Mouse (Mus musculus) small intestine, adult 2 months (tissue): ENCODE data around the gene Anapc1. TPM values are rescaled to one million over a fixed set of nuclear protein-coding genes. Genes with fewer than 3 reads are reported as not detected.

ENCODE experiments used
- H3K27ac ChIP-seq: fragments of 200-500 bp; 2 replicates; pipeline ENCODE4 v1.5.1; 2012; ENCODE audit warnings: low read depth, low read length, control low read depth, inconsistent platforms; ENCODE audit not compliant: insufficient read depth
- H3K27me3 ChIP-seq: fragments of 200-500 bp; 2 replicates; pipeline ENCODE4 v1.6.1; 2012; ENCODE audit warnings: mild to moderate bottlenecking, moderate library complexity, low read length, inconsistent platforms; ENCODE audit not compliant: control insufficient read depth, insufficient read depth
- H3K36me3 ChIP-seq: fragments of 200-500 bp; 2 replicates; pipeline ENCODE4 v1.6.1; 2012; ENCODE audit warnings: mild to moderate bottlenecking, low read length, control low read depth, inconsistent platforms; ENCODE audit not compliant: control insufficient read depth, insufficient read depth
- H3K4me1 ChIP-seq: fragments of 200-500 bp; 2 replicates; pipeline ENCODE4 v1.6.1; 2012; ENCODE audit warnings: low read length, inconsistent platforms, mixed read lengths; ENCODE audit not compliant: control insufficient read depth, insufficient read depth, insufficient read length
- H3K4me3 ChIP-seq: fragments of 200-500 bp; 2 replicates; pipeline ENCODE4 v1.5.1; 2012; ENCODE audit warnings: low read depth, mild to moderate bottlenecking, control low read depth, inconsistent platforms, low read length, moderate library complexity
- CTCF ChIP-seq: fragments of 200-500 bp; IDR thresholded peaks from 2 replicates; pipeline ENCODE4 v1.5.1; 2012; ENCODE audit warnings: low read depth, mild to moderate bottlenecking, control low read depth, inconsistent platforms, low read length, moderate library complexity, mixed read lengths; ENCODE audit not compliant: insufficient replicate concordance, insufficient read length; ENCODE audit errors: extremely low read depth
- POLR2A ChIP-seq: fragments of 200-500 bp; IDR thresholded peaks from 2 replicates; pipeline ENCODE4 v1.6.1; 2012; ENCODE audit warnings: low read depth, mild to moderate bottlenecking, control low read depth, inconsistent platforms, low read length, moderate library complexity
- WGBS: fragments of 180-500 bp; shearing (Covaris S2); methylation state at CpG from one replicate; pipeline ENCODE4 v1.1.7; 2018; 5-methylcytosine and 5-hydroxymethylcytosine counted together
- polyA plus RNA-seq: library from polyadenylated mRNA; depleted of rRNA; stranded (reverse); fragments of >200 nt; gene quantifications from 2 replicates; pipeline ENCODE4 v1.2.3, GENCODE M21; 2012; rRNA removed

The Anapc1 gene
- polyA plus RNA-seq: 7.8 and 19.1 TPM in 2 replicates

GRCm38 (mm10) chr2:128686921-128687557 lies at the start of gene Anapc1:
Gene Anapc1, minus strand, starts transcription at chr2:128687391.
- H3K36me3 ChIP-seq: peaks cover 12% of the 10 kb centered on the region
- under 1% methylated on average over 58 of the region's 58 CpGs for WGBS
- H3K4me3 ChIP-seq: peak within 1 kb of the TSS; percentile 94
- peak within 1 kb of the TSS; percentile 50 for H3K27ac ChIP-seq
- H3K27me3 ChIP-seq: no peaks in the 10 kb centered on the region
- TF ChIP-seq POLR2A (peak; percentile 82), CTCF (no peak)
- no peaks in the 10 kb centered on the region for H3K4me1 ChIP-seq

GRCm38 (mm10) chr2:128735089-128735488 lies 47.9 kb upstream of the Anapc1 start:
- 57% methylated on average over 3 of the region's 3 CpGs for WGBS

GRCm38 (mm10) chr2:128731951-128732350 lies 44.8 kb upstream of the Anapc1 start:
- 92% methylated on average over 1 of the region's 1 CpGs for WGBS
- no peak for TF ChIP-seq CTCF
- no peak for TF ChIP-seq POLR2A

More at GRCm38 (mm10) chr2:128735089-128735488, 47.9 kb upstream of the Anapc1 start:
- TF ChIP-seq POLR2A (no peak), CTCF (no peak)
- Histone ChIP-seq H3K4me3 (no peak overlapping the region), H3K4me1 (0 out of 2 replicates have a peak, but pooled peaks cover 3% of the 10 kb centered on the region), H3K27me3 (no peaks in the 10 kb centered on the region), H3K36me3 (peaks cover 50% of the 10 kb centered on the region), H3K27ac (no peak overlapping the region; the same call in 1 of the 2 replicates)

GRCm38 (mm10) chr2:128731514-128731913 lies 44.3 kb upstream of the Anapc1 start:
- Histone ChIP-seq H3K4me1 (peaks cover 8% of the 10 kb centered on the region; the same call in 1 of the 2 replicates), H3K4me3 (no peak overlapping the region), H3K36me3 (peaks cover 44% of the 10 kb centered on the region), H3K27me3 (no peaks in the 10 kb centered on the region), H3K27ac (no peak overlapping the region)
- TF ChIP-seq CTCF (no peak), POLR2A (no peak)
- 86% methylated on average over 10 of the region's 10 CpGs for WGBS

More at GRCm38 (mm10) chr2:128731951-128732350, 44.8 kb upstream of the Anapc1 start:
- peaks cover 7% of the 10 kb centered on the region; the same call in 1 of the 2 replicates for H3K4me1 ChIP-seq
- H3K27me3 ChIP-seq: no peaks in the 10 kb centered on the region
- H3K36me3 ChIP-seq: peaks cover 48% of the 10 kb centered on the region
- no peak overlapping the region for H3K4me3 ChIP-seq
- no peak overlapping the region for H3K27ac ChIP-seq

- 90% methylated on average over 7 of the region's 7 CpGs for WGBS
- peaks cover 14% of the 10 kb centered on the region; the same call in 1 of the 2 replicates for H3K4me1 ChIP-seq
- H3K36me3 ChIP-seq: peaks cover 36% of the 10 kb centered on the region
- H3K27me3 ChIP-seq: no peaks in the 10 kb centered on the region
- H3K4me3 ChIP-seq: no peak overlapping the region
- H3K27ac ChIP-seq: no peak overlapping the region
- TF ChIP-seq POLR2A (no peak), CTCF (no peak)
Measured at GRCm38 (mm10) chr2:128729141-128729540, 42.0 kb upstream of the Anapc1 start.

GRCm38 (mm10) chr2:128728066-128728465 lies 40.9 kb upstream of the Anapc1 start:
- no peak for TF ChIP-seq CTCF
- TF ChIP-seq POLR2A: no peak
- Histone ChIP-seq H3K36me3 (peaks cover 35% of the 10 kb centered on the region), H3K27me3 (no peaks in the 10 kb centered on the region), H3K4me1 (peaks cover 14% of the 10 kb centered on the region; the same call in 1 of the 2 replicates), H3K27ac (no peak overlapping the region), H3K4me3 (no peak overlapping the region)
- WGBS: 68% methylated on average over 4 of the region's 4 CpGs

GRCm38 (mm10) chr2:128727552-128727951 lies 40.4 kb upstream of the Anapc1 start:
- WGBS: 53% methylated on average over 3 of the region's 3 CpGs
- TF ChIP-seq POLR2A: no peak
- no peak for TF ChIP-seq CTCF
- H3K4me3 ChIP-seq: no peak overlapping the region
- no peaks in the 10 kb centered on the region for H3K27me3 ChIP-seq
- H3K27ac ChIP-seq: no peak overlapping the region
- peaks cover 34% of the 10 kb centered on the region for H3K36me3 ChIP-seq
- H3K4me1 ChIP-seq: peaks cover 14% of the 10 kb centered on the region; the same call in 1 of the 2 replicates
